Mouse (Mus musculus): ENCODE measurements around the gene Gm20517.

GRCm38 (mm10) chr17:47655697-47656096, 44.3 kb downstream of the Gm20517 start:
- no peak for TF ChIP-seq CTCF (IDR thresholded peaks at IDR 0.05; ENCODE audit: insufficient read depth, low read depth, low read length)
- no peak for TF ChIP-seq POLR2A (IDR thresholded peaks at IDR 0.05; ENCODE audit: insufficient read depth, low read depth, low read length)
